Mouse (Mus musculus) stomach, embryonic 16.5 days (tissue): Measurements from ENCODE around the gene Wdr17. TPM values are rescaled to one million over a fixed set of nuclear protein-coding genes. Genes with fewer than 3 reads are reported as not detected.
"Not testable (repeated sequence)": the region's sequence is repeated elsewhere in the genome, so short reads cannot be mapped to it uniquely, and the experiment has no call there.

Source experiments
- ATAC-seq: fragments of 200-750 bp; cut with Nextera tagmentation; 2 replicates; pipeline ENCODE4 v1.8.0; 2017; ENCODE audit warnings: moderate number of reproducible peaks, moderate TSS enrichment; ENCODE audit not compliant: insufficient read depth, low FRiP score
- H3K27ac ChIP-seq: fragments of 300-500 bp; sonication (generic); 2 replicates; pipeline ENCODE4 v1.5.1; 2014; ENCODE audit warnings: low read length
- H3K27me3 ChIP-seq: fragments of 300-500 bp; sonication (generic); 2 replicates; pipeline ENCODE4 v1.6.1; 2014; ENCODE audit warnings: low read length, control low read depth, mixed read lengths; ENCODE audit not compliant: control insufficient read depth, insufficient read depth
- H3K36me3 ChIP-seq: fragments of 300-500 bp; sonication (generic); 2 replicates; pipeline ENCODE4 v1.6.1; 2014; ENCODE audit warnings: low read length; ENCODE audit not compliant: control insufficient read depth, insufficient read depth
- H3K4me1 ChIP-seq: fragments of 300-500 bp; sonication (generic); 2 replicates; pipeline ENCODE4 v1.6.1; 2014; ENCODE audit warnings: low read length, control low read depth, mixed read lengths; ENCODE audit not compliant: control insufficient read depth, insufficient read depth
- H3K4me2 ChIP-seq: fragments of 300-500 bp; sonication (generic); 2 replicates; pipeline ENCODE4 v1.6.1; 2014; ENCODE audit warnings: low read depth, low read length, mixed read lengths
- H3K4me3 ChIP-seq: fragments of 300-500 bp; sonication (generic); replicated peaks from 2 replicates; pipeline ENCODE4 v1.5.1; 2014; ENCODE audit warnings: mild to moderate bottlenecking, low read length
- H3K9ac ChIP-seq: fragments of 300-500 bp; sonication (generic); 2 replicates; pipeline ENCODE4 v1.6.1; 2014; ENCODE audit warnings: low read length
- H3K9me3 ChIP-seq: fragments of 300-500 bp; sonication (generic); replicated peaks from 2 replicates; pipeline ENCODE4 v1.6.1; 2016; ENCODE audit warnings: low read length, control low read depth; ENCODE audit not compliant: control insufficient read depth
- WGBS: fragments of 180-500 bp; shearing (Covaris S2); extraction: QIAGEN DNeasy Blood & Tissue Kit; methylation state at CpG from one replicate; pipeline ENCODE4 v1.1.7; 2014; 5-methylcytosine and 5-hydroxymethylcytosine counted together
- polyA plus RNA-seq: library from polyadenylated mRNA; unstranded; fragments of >200 nt; fragmentation: Nextera tagmentation; extraction: Ambion mirVana; gene quantifications from 2 replicates; pipeline ENCODE4 v1.2.1, GENCODE M21; 2015

Wdr17 gene
- polyA plus RNA-seq, 1 experiment from 2014 or later: 0.57 TPM

GRCm38 (mm10) chr8:54659703-54660102 lies 227.3 kb downstream of the Wdr17 start:
- Histone ChIP-seq H3K4me2 (no peak overlapping the region), H3K9me3 (no peaks in the 10 kb centered on the region), H3K27ac (no peak overlapping the region), H3K9ac (no peak overlapping the region), H3K36me3 (no peaks in the 10 kb centered on the region), H3K4me1 (no peaks in the 10 kb centered on the region), H3K4me3 (no peak overlapping the region), H3K27me3 (no peaks in the 10 kb centered on the region)
- no peak for ATAC-seq
- WGBS: 80% methylated on average over 2 of the region's 2 CpGs

GRCm38 (mm10) chr8:54638634-54639033 lies 248.3 kb downstream of the Wdr17 start:
- Histone ChIP-seq H3K4me1 (no peaks in the 10 kb centered on the region), H3K36me3 (no peaks in the 10 kb centered on the region), H3K4me2 (no peak overlapping the region), H3K9ac (no peak overlapping the region), H3K27ac (no peak overlapping the region), H3K27me3 (no peaks in the 10 kb centered on the region), H3K9me3 (no peaks in the 10 kb centered on the region), H3K4me3 (no peak overlapping the region)
- 81% methylated on average over 4 of the region's 4 CpGs for WGBS
- no peak for ATAC-seq

- not testable (repeated sequence) for H3K9me3 ChIP-seq, H3K36me3 ChIP-seq, H3K27ac ChIP-seq, H3K27me3 ChIP-seq, H3K4me2 ChIP-seq, H3K4me3 ChIP-seq, H3K4me1 ChIP-seq, H3K9ac ChIP-seq, ATAC-seq
- WGBS: 76% methylated on average over 17 of the region's 17 CpGs
Measured at GRCm38 (mm10) chr8:54616710-54617109, 270.3 kb downstream of the Wdr17 start.

- 66% methylated on average over 4 of the region's 4 CpGs for whole genome bisulfite sequencing
- Histone ChIP-seq H3K4me2 (no peak overlapping the region), H3K27me3 (no peaks in the 10 kb centered on the region), H3K4me3 (no peak overlapping the region), H3K9ac (no peak overlapping the region), H3K27ac (no peak overlapping the region), H3K9me3 (no peaks in the 10 kb centered on the region), H3K4me1 (no peaks in the 10 kb centered on the region), H3K36me3 (no peaks in the 10 kb centered on the region)
- no peak for ATAC-seq
Measured at GRCm38 (mm10) chr8:54610238-54610637, 276.7 kb downstream of the Wdr17 start.

- no peak overlapping the region for H3K4me2 ChIP-seq
- H3K4me3 ChIP-seq: no peak overlapping the region
- H3K9me3 ChIP-seq: no peaks in the 10 kb centered on the region
- WGBS: 81% methylated on average over 2 of the region's 2 CpGs
- no peaks in the 10 kb centered on the region for H3K4me1 ChIP-seq
- no peaks in the 10 kb centered on the region for H3K27me3 ChIP-seq
- H3K36me3 ChIP-seq: no peaks in the 10 kb centered on the region
- H3K27ac ChIP-seq: no peak overlapping the region
- ATAC-seq: no peak
- no peak overlapping the region for H3K9ac ChIP-seq
Measured at GRCm38 (mm10) chr8:54609336-54609735, 277.6 kb downstream of the Wdr17 start.

GRCm38 (mm10) chr8:54603440-54603839 lies 283.5 kb downstream of the Wdr17 start:
- Histone ChIP-seq H3K4me3 (no peak overlapping the region), H3K4me2 (no peak overlapping the region), H3K9me3 (no peaks in the 10 kb centered on the region), H3K27me3 (no peaks in the 10 kb centered on the region), H3K27ac (no peak overlapping the region), H3K36me3 (no peaks in the 10 kb centered on the region), H3K4me1 (0 out of 2 replicates have a peak, but pooled peaks cover 3% of the 10 kb centered on the region), H3K9ac (no peak overlapping the region)
- no peak for ATAC-seq
- 77% methylated on average over 4 of the region's 4 CpGs for WGBS

GRCm38 (mm10) chr8:54600671-54601251 lies 286.2 kb downstream of the Wdr17 start, which contains the start of gene Spata4:
Gene Spata4, plus strand, starts transcription at chr8:54600781.
- Histone ChIP-seq H3K27me3 (no peaks in the 10 kb centered on the region), H3K36me3 (no peaks in the 10 kb centered on the region), H3K4me1 (0 out of 2 replicates have a peak, but pooled peaks cover 3% of the 10 kb centered on the region), H3K9ac (peak within 1 kb of the TSS; percentile 31), H3K4me3 (peak within 1 kb of the TSS; percentile 34), H3K27ac (no peak within 1 kb of the TSS), H3K4me2 (peak within 1 kb of the TSS; percentile 57), H3K9me3 (no peaks in the 10 kb centered on the region)
- peak; percentile 77 for ATAC-seq
- 13% methylated on average over 21 of the region's 21 CpGs for WGBS

GRCm38 (mm10) chr8:54597386-54597785 lies 289.6 kb downstream of the Wdr17 start:
- no peak for ATAC-seq

GRCm38 (mm10) chr8:54596940-54597339 lies 290.0 kb downstream of the Wdr17 start:
- Histone ChIP-seq H3K9ac (no peak overlapping the region), H3K27me3 (no peaks in the 10 kb centered on the region), H3K4me2 (no peak overlapping the region), H3K36me3 (no peaks in the 10 kb centered on the region), H3K27ac (no peak overlapping the region), H3K9me3 (no peaks in the 10 kb centered on the region), H3K4me3 (no peak overlapping the region), H3K4me1 (0 out of 2 replicates have a peak, but pooled peaks cover 3% of the 10 kb centered on the region)
- no peak for ATAC-seq
- 92% methylated on average over 2 of the region's 2 CpGs for WGBS

More at GRCm38 (mm10) chr8:54597386-54597785, 289.6 kb downstream of the Wdr17 start:
- Histone ChIP-seq H3K27me3 (no peaks in the 10 kb centered on the region), H3K9ac (no peak overlapping the region), H3K27ac (no peak overlapping the region), H3K36me3 (no peaks in the 10 kb centered on the region), H3K4me1 (0 out of 2 replicates have a peak, but pooled peaks cover 3% of the 10 kb centered on the region), H3K4me3 (no peak overlapping the region), H3K9me3 (no peaks in the 10 kb centered on the region), H3K4me2 (no peak overlapping the region)
- 84% methylated on average over 2 of the region's 2 CpGs for WGBS
